Comparison of ENCODE assay signal across 8 mouse cellular contexts in the genomic region with DNA sequence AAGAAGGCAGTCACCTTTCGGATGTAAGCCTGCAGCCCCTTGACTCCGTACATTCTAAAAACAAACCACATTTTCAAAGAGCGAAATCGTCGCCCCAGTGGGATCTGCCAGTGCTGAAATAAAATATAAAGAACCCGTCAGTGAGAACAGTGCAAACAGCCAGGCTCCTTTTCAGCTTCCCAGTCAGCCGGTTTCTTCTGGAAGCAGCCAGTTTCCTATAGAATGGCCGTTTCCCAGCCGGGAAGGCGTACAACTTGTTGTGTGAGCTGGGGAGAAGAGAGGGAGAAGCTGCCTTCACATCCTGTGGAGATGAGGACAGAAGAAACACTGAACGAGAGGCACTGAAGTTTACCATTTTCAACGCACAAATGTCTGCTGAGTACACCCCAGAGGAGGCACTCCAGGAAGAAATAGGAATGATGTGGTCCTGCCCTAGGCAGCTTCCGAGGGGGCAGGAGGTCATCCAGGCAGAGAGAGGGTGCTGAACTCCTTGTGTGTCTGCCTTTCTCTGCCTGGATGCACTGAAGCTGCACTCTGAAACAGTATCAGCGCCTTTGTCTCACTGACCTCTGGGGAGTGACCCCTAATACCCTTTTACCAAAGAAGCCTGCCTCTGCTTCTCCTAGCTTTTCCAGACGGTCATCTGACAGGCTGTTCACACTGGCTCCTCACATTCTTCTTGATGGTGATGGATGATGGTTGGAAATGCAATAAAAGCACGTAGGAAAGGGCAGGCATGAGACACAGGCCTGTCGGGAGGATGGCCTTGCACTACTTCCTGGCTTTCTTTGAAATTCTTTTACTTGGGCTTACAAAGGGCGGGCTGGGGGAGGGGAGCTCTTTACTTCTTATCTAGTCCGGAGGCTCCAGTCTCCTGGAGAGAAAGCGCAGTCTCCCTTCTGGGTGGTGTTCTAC. TPM values are rescaled to one million over a fixed set of nuclear protein-coding genes. Genes with fewer than 3 reads are reported as not detected.
DNase-seq lines count a peak whose midpoint lies in the region; ATAC-seq and TF ChIP-seq lines count a peak whose summit lies in the region.

No protein-coding gene starts in this region.

- peak; percentile 70 for DNase-seq in lung, embryonic 14.5 days
- no peak for DNase-seq in lung, adult 2 months
- DNase-seq in kidney, postnatal 10 days = peak; percentile 59
- DNase-seq in layer of hippocampus, postnatal 36 days = no peak
- DNase-seq in lung, postnatal 4 days = no peak
- DNase-seq in cerebellum, adult 11 months = no peak

- H3K4me1 ChIP-seq in lung, embryonic 14.5 days (ENCODE audit: insufficient read depth) = peaks cover 42% of the 10 kb centered on the region
- no peaks in the 10 kb centered on the region; the same call in 1 of the 2 replicates for H3K4me1 ChIP-seq in lung, adult 2 months (ENCODE audit: control insufficient read depth, insufficient read depth, low read length)
- peaks cover 63% of the 10 kb centered on the region for H3K4me1 ChIP-seq in embryonic facial prominence, embryonic 13.5 days
- H3K4me1 ChIP-seq in neural tube, embryonic 13.5 days (replicated peaks) = peaks cover 52% of the 10 kb centered on the region

- H3K27me3 ChIP-seq in lung, embryonic 14.5 days (ENCODE audit: insufficient read depth, low read length) = no peaks in the 10 kb centered on the region
- H3K27me3 ChIP-seq in embryonic facial prominence, embryonic 13.5 days = no peaks in the 10 kb centered on the region
- no peaks in the 10 kb centered on the region; the same call in 1 of the 2 replicates for H3K27me3 ChIP-seq in neural tube, embryonic 13.5 days

- no peak overlapping the region for H3K4me3 ChIP-seq in lung, embryonic 14.5 days (ENCODE audit: low read depth, low read length)
- H3K4me3 ChIP-seq in lung, adult 2 months (replicated peaks; ENCODE audit: extremely low read depth, low read depth, low read length) = no peak overlapping the region
- H3K4me3 ChIP-seq in embryonic facial prominence, embryonic 13.5 days = no peak overlapping the region
- no peak overlapping the region for H3K4me3 ChIP-seq in neural tube, embryonic 13.5 days

- no peak for TF ChIP-seq CTCF in lung, embryonic 14.5 days (IDR thresholded peaks at IDR 0.05; ENCODE audit: low read depth)
- TF ChIP-seq CTCF in lung, adult 2 months (IDR thresholded peaks at IDR 0.05; ENCODE audit: insufficient read depth, low read length) = no peak

- peak overlapping the region; percentile 98 for H3K27ac ChIP-seq in lung, embryonic 14.5 days (ENCODE audit: low read depth)
- peak overlapping the region; percentile 97 for H3K27ac ChIP-seq in embryonic facial prominence, embryonic 13.5 days
- peak overlapping the region; percentile 80 for H3K27ac ChIP-seq in neural tube, embryonic 13.5 days (replicated peaks)

- H3K4me2 ChIP-seq in lung, embryonic 14.5 days = peak overlapping the region; percentile 35
- peak overlapping the region; percentile 33 for H3K4me2 ChIP-seq in embryonic facial prominence, embryonic 13.5 days
- peak overlapping the region; percentile 49 for H3K4me2 ChIP-seq in neural tube, embryonic 13.5 days

- ATAC-seq in lung, embryonic 14.5 days (ENCODE audit: insufficient read depth) = peak; percentile 19; the same call in 1 of the 2 replicates
- no peak for ATAC-seq in embryonic facial prominence, embryonic 13.5 days (ENCODE audit: insufficient number of reproducible peaks, insufficient read depth, low FRiP score, low TSS enrichment, low read depth)
- ATAC-seq in neural tube, embryonic 13.5 days (ENCODE audit: low read depth) = peak; percentile 6; the same call in 1 of the 2 replicates

- H3K36me3 ChIP-seq in lung, embryonic 14.5 days (ENCODE audit: insufficient read depth) = no peaks in the 10 kb centered on the region
- no peaks in the 10 kb centered on the region for H3K36me3 ChIP-seq in embryonic facial prominence, embryonic 13.5 days
- no peaks in the 10 kb centered on the region for H3K36me3 ChIP-seq in neural tube, embryonic 13.5 days

- TF ChIP-seq POLR2A in lung, adult 2 months (IDR thresholded peaks at IDR 0.05; ENCODE audit: borderline replicate concordance, extremely low read depth, low read depth, low read length) = no peak

- H3K9ac ChIP-seq in lung, embryonic 14.5 days = peak overlapping the region; percentile 44
- peak overlapping the region; percentile 61 for H3K9ac ChIP-seq in embryonic facial prominence, embryonic 13.5 days
- H3K9ac ChIP-seq in neural tube, embryonic 13.5 days = peak overlapping the region; percentile 63

- 8% methylated on average over 20 of the region's 20 CpGs for WGBS in lung, embryonic 14.5 days
- 52% methylated on average over 20 of the region's 20 CpGs for WGBS in lung, adult 2 months
- WGBS in embryonic facial prominence, embryonic 13.5 days = 8% methylated on average over 20 of the region's 20 CpGs
- WGBS in neural tube, embryonic 13.5 days = 4% methylated on average over 20 of the region's 20 CpGs

- no peaks in the 10 kb centered on the region for H3K9me3 ChIP-seq in lung, embryonic 14.5 days (ENCODE audit: low read depth, low read length)
- no peaks in the 10 kb centered on the region for H3K9me3 ChIP-seq in embryonic facial prominence, embryonic 13.5 days
- no peaks in the 10 kb centered on the region for H3K9me3 ChIP-seq in neural tube, embryonic 13.5 days

RNA-seq across cellular contexts. Expression of a gene that starts 13.7 kb away (rescaled TPM):
- 97.5 and 102 TPM in 2 replicates for polyA plus RNA-seq in lung, embryonic 14.5 days (2014; fragmentation: Nextera tagmentation; extraction: Ambion mirVana)
- 0.17 and 0.47 TPM in 2 replicates for polyA plus RNA-seq in lung, adult 2 months (2012; rRNA removed)
- polyA plus RNA-seq in embryonic facial prominence, embryonic 13.5 days (2015; fragmentation: Nextera tagmentation; extraction: Ambion mirVana) = 53.7 and 59.4 TPM in 2 replicates
- polyA plus RNA-seq in neural tube, embryonic 13.5 days (2015; fragmentation: Nextera tagmentation; extraction: Ambion mirVana) = 13.5 and 15.5 TPM in 2 replicates
- total RNA-seq in layer of hippocampus, postnatal 36 days (2021) = under 1 TPM; 0.48 to 0.75 TPM

Comparison
In these comparisons a context has a peak if more than half of its experiments do, and no peak if none do; other contexts are left out.
1. DNase-seq: peak in lung, embryonic 14.5 days (single experiment) and kidney, postnatal 10 days (single experiment); none in lung, adult 2 months (single experiment), layer of hippocampus, postnatal 36 days (0 of 2), lung, postnatal 4 days (0 of 2) and cerebellum, adult 11 months (single experiment).
2. Peak in every context shown above with its lines, with median percentiles within 50 percentile points of each other: H3K27ac ChIP-seq, H3K4me2 ChIP-seq and H3K9ac ChIP-seq.